ENCODE assay signal across 9 mouse cellular contexts in genomic region chr14:122060642-122061041, GRCm38 (mm10). TPM values are rescaled to one million over a fixed set of nuclear protein-coding genes. Genes with fewer than 3 reads are reported as not detected.
A peak's percentile ranks its signal among the peaks of the same experiment; 100 is the strongest.
DNase-seq lines count a peak whose midpoint lies in the region; ATAC-seq lines count a peak whose summit lies in the region.
"Had no signal": no experiment of that assay in that cellular context is flagged by ENCODE, and none has a peak within 500 bp of the region (broad histone marks: within the 10 kb centered on the region; RNA-seq: fewer than 3 reads in every experiment).

No protein-coding gene starts in this region.

- no peak overlapping the region for H3K4me2 ChIP-seq in embryonic facial prominence, embryonic 11.5 days (ENCODE audit: low read depth, low read length)

- H3K27me3 ChIP-seq in embryonic facial prominence, embryonic 11.5 days (ENCODE audit: control insufficient read depth, insufficient read depth, low read length), result no peaks in the 10 kb centered on the region

- no peaks in the 10 kb centered on the region for H3K36me3 ChIP-seq in embryonic facial prominence, embryonic 11.5 days (replicated peaks; ENCODE audit: control insufficient read depth, insufficient read depth, low read depth, low read length)

- WGBS in embryonic facial prominence, embryonic 11.5 days, result 12% methylated on average over 3 of the region's 3 CpGs

- H3K4me1 ChIP-seq in embryonic facial prominence, embryonic 11.5 days (ENCODE audit: control insufficient read depth, insufficient read depth, low read length), result no peaks in the 10 kb centered on the region

- no peak overlapping the region for H3K9ac ChIP-seq in embryonic facial prominence, embryonic 11.5 days (replicated peaks; ENCODE audit: low read length)

- no peak overlapping the region for H3K27ac ChIP-seq in embryonic facial prominence, embryonic 11.5 days (replicated peaks; ENCODE audit: low read depth, low read length)

- DNase-seq in CD4-positive helper T cell, adult 2 months (ENCODE audit: low read depth, low spot score), result peak; percentile 88
- peak; percentile 89 for DNase-seq in adrenal gland, postnatal 10 days
- peak; percentile 83 for DNase-seq in embryonic facial prominence, embryonic 11.5 days (ENCODE audit: low spot score)
- DNase-seq in heart, adult 9 months (ENCODE audit: low spot score in 2 of 2), result peak; percentile 57 to 82
- peak; percentile 89 to 90 for DNase-seq in kidney, postnatal 4 days
- DNase-seq in lung, adult 18-20 months, result peak; percentile 77 to 81
- peak; percentile 78 for DNase-seq in ovary, postnatal 14 days (ENCODE audit: low spot score)
- DNase-seq in thymus, postnatal 0 days (ENCODE audit: low spot score), result peak; percentile 89

- H3K9me3 ChIP-seq in embryonic facial prominence, embryonic 11.5 days (replicated peaks; ENCODE audit: control insufficient read depth, low read length), result no peaks in the 10 kb centered on the region

- no peak overlapping the region for H3K4me3 ChIP-seq in embryonic facial prominence, embryonic 11.5 days (ENCODE audit: low read depth, low read length)

- no peak for ATAC-seq in embryonic facial prominence, embryonic 11.5 days (replicated peaks; ENCODE audit: insufficient number of reproducible peaks, low FRiP score, low TSS enrichment, low read depth)

RNA-seq across cellular contexts. Expression of gene Timm8a2, which starts 26.2 kb away (rescaled TPM):
- under 1 TPM in 1 of 2 experiments, not detected in 1; 0.33 TPM for total RNA-seq in adrenal gland, postnatal 10 days (2021)
- polyA plus RNA-seq in embryonic facial prominence, embryonic 11.5 days (2014; fragmentation: Nextera tagmentation; extraction: Ambion mirVana), result not detected in 2 replicates
- polyA plus RNA-seq in thymus, postnatal 0 days (2015; fragmentation: Nextera tagmentation; extraction: Ambion mirVana), result 0.21 TPM in 1 of 2 replicates, not detected in the other
- polyA plus RNA-seq: heart, embryonic 14.5 days had no signal

RNA-seq across cellular contexts. Expression of gene Tm9sf2, which starts 46.2 kb away (rescaled TPM):
- 100 to 1,000 TPM; 113 to 119 TPM for total RNA-seq in adrenal gland, postnatal 10 days (2021)
- polyA plus RNA-seq in embryonic facial prominence, embryonic 11.5 days (2014; fragmentation: Nextera tagmentation; extraction: Ambion mirVana), result 146 and 159 TPM in 2 replicates
- 121 and 127 TPM in 2 replicates for polyA plus RNA-seq in thymus, postnatal 0 days (2015; fragmentation: Nextera tagmentation; extraction: Ambion mirVana)
